Mouse (Mus musculus) embryonic facial prominence, embryonic 14.5 days (tissue): Measurements from ENCODE around the gene Pld4. TPM values are rescaled to one million over a fixed set of nuclear protein-coding genes. Genes with fewer than 3 reads are reported as not detected.

Experiments used
- ATAC-seq: fragments of 200-750 bp; cut with Nextera tagmentation; 2 replicates; pipeline ENCODE4 v1.8.0; 2017; ENCODE audit warnings: low read depth, moderate number of reproducible peaks, moderate TSS enrichment
- DNase-seq: peaks from one replicate; pipeline ENCODE4 v3.0.0-alpha.2; 2015; ENCODE audit warnings: low spot score
- H3K27ac ChIP-seq: fragments of 300-500 bp; sonication (generic); replicated peaks from 2 replicates; pipeline ENCODE4 v1.5.1; 2014; ENCODE audit warnings: low read depth, mild to moderate bottlenecking, low read length, moderate library complexity
- H3K27me3 ChIP-seq: fragments of 300-500 bp; sonication (generic); replicated peaks from 2 replicates; pipeline ENCODE4 v1.6.1; 2014; ENCODE audit warnings: low read length; ENCODE audit not compliant: control insufficient read depth, insufficient read depth
- H3K36me3 ChIP-seq: fragments of 300-500 bp; sonication (generic); 2 replicates; pipeline ENCODE4 v1.6.1; 2014; ENCODE audit warnings: low read length, mixed read lengths; ENCODE audit not compliant: control insufficient read depth, insufficient read depth
- H3K4me1 ChIP-seq: fragments of 300-500 bp; sonication (generic); 2 replicates; pipeline ENCODE4 v1.6.1; 2014; ENCODE audit warnings: antibody characterized with exemption, low read length; ENCODE audit not compliant: control insufficient read depth, insufficient read depth
- H3K4me2 ChIP-seq: fragments of 300-500 bp; sonication (generic); 2 replicates; pipeline ENCODE4 v1.6.1; 2014; ENCODE audit warnings: low read depth, mild to moderate bottlenecking, low read length, moderate library complexity, mixed read lengths
- H3K4me3 ChIP-seq: fragments of 300-500 bp; sonication (generic); 2 replicates; pipeline ENCODE4 v1.5.1; 2014; ENCODE audit warnings: low read depth, mild to moderate bottlenecking, low read length
- H3K9ac ChIP-seq: fragments of 300-500 bp; sonication (generic); 2 replicates; pipeline ENCODE4 v1.6.1; 2014; ENCODE audit warnings: low read depth, mild to moderate bottlenecking, low read length, moderate library complexity, mixed read lengths
- H3K9me3 ChIP-seq: fragments of 300-500 bp; sonication (generic); 2 replicates; pipeline ENCODE4 v1.6.1; 2016; ENCODE audit warnings: low read length; ENCODE audit not compliant: control insufficient read depth
- WGBS: fragments of 180-500 bp; shearing (Covaris S2); extraction: QIAGEN DNeasy Blood & Tissue Kit; methylation state at CpG from one replicate; pipeline ENCODE4 v1.1.7; 2014; 5-methylcytosine and 5-hydroxymethylcytosine counted together
- polyA plus RNA-seq: library from polyadenylated mRNA; unstranded; fragments of >200 nt; fragmentation: Nextera tagmentation; extraction: Ambion mirVana; gene quantifications from 2 replicates; pipeline ENCODE4 v1.2.1, GENCODE M21; 2014

Pld4 gene
- polyA plus RNA-seq: 12.8 and 13.0 TPM in 2 replicates

DNA sequence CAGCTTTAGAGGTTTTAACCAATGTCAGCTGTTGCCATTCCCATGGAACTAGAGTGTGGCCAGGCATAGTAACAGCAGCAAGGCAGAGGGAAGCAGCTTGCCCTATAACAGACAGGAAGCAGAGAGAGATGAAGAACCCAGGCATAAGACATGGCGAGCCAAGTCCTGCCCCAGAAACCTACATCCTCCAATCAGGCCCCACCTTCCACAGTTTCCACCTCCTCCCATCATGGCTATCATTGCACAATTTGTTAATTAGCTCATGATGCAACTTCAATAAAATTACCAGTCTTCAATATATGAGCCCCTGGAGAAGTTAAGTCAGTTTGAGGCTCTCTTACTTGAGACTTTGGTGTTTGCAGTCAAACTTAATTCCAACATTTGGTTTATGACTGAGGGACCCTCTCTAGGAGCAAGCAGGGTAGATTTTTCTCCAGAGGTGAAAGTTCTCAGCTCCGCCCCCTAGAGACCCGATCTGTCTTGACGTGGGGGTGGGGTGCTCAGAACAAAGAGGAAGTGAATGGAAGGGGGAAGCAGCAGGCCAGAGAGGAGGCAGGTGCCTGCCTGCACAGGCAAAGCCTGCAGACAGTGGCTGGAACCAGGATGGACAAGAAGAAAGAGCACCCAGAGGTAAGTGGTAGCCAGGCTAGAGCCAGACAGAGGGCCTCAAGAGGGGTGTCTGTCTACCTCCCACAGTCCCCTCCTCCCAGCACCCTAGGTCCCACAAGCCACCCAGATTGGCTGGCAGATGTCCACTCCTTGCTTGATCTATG, at the start of gene Pld4:
Gene Pld4 (plus strand): TSS at position 502 of the 773 bp plus-strand sequence.
- no peak for DNase-seq
- H3K4me2 ChIP-seq: no peak within 1 kb of the TSS
- WGBS: 40% methylated on average over 4 of the region's 4 CpGs
- no peak for ATAC-seq
- H3K36me3 ChIP-seq: no peaks in the 10 kb centered on the region
- no peak within 1 kb of the TSS for H3K4me3 ChIP-seq
- H3K27me3 ChIP-seq: no peaks in the 10 kb centered on the region
- H3K9me3 ChIP-seq: no peaks in the 10 kb centered on the region
- H3K27ac ChIP-seq: no peak within 1 kb of the TSS
- no peaks in the 10 kb centered on the region for H3K4me1 ChIP-seq
- H3K9ac ChIP-seq: no peak within 1 kb of the TSS

- Histone ChIP-seq H3K27ac (peak overlapping the region; percentile 58; the same call in 1 of the 2 replicates), H3K4me3 (no peak overlapping the region), H3K9ac (no peak overlapping the region), H3K9me3 (no peaks in the 10 kb centered on the region), H3K4me2 (no peak overlapping the region), H3K4me1 (no peaks in the 10 kb centered on the region), H3K27me3 (no peaks in the 10 kb centered on the region), H3K36me3 (no peaks in the 10 kb centered on the region)
- WGBS: 60% methylated on average over 3 of the region's 3 CpGs
- DNase-seq: peak; percentile 85
- ATAC-seq: peak; percentile 50
These were observed 46.5 kb upstream of the Pld4 start for GRCm38 (mm10) chr12:112713984-112714383.

DNA sequence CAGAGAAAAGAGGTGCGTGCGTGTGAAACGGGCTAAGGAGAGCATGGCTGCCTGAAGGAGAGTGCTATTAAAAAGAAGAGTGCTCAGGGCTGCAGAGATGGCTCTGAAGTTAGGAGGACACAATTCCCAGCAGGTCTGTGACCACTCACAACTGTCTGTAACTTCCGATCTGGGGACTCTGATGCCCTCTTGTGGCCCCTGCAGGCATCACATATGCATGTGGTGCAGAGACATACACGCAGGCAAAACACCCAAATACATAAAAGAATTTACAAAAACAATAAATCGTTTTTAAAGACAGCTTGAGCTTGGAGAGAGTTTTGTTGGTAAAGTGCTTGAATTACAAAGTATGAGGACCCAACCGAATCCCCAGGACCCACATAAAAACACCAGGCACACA, 43.3 kb upstream of the Pld4 start:
- Histone ChIP-seq H3K4me3 (no peak overlapping the region), H3K4me1 (0 out of 2 replicates have a peak, but pooled peaks cover 7% of the 10 kb centered on the region), H3K27me3 (0 out of 2 replicates have a peak, but pooled peaks cover 5% of the 10 kb centered on the region), H3K27ac (no peak overlapping the region), H3K9ac (no peak overlapping the region), H3K4me2 (no peak overlapping the region), H3K9me3 (no peaks in the 10 kb centered on the region), H3K36me3 (no peaks in the 10 kb centered on the region)
- ATAC-seq: no peak
- 28% methylated on average over 7 of the region's 7 CpGs for WGBS
- DNase-seq: no peak

GRCm38 (mm10) chr12:112718995-112719394, 41.5 kb upstream of the Pld4 start:
- no peaks in the 10 kb centered on the region for H3K9me3 ChIP-seq
- no peak overlapping the region for H3K9ac ChIP-seq
- no peak overlapping the region for H3K4me3 ChIP-seq
- no peak overlapping the region for H3K27ac ChIP-seq
- no peak for ATAC-seq
- 0 out of 2 replicates have a peak, but pooled peaks cover 5% of the 10 kb centered on the region for H3K27me3 ChIP-seq
- no peak overlapping the region for H3K4me2 ChIP-seq
- H3K36me3 ChIP-seq: no peaks in the 10 kb centered on the region
- no peak for DNase-seq
- H3K4me1 ChIP-seq: peaks cover 19% of the 10 kb centered on the region
- 65% methylated on average over 5 of the region's 5 CpGs for WGBS

GRCm38 (mm10) chr12:112720216-112720615, 40.2 kb upstream of the Pld4 start, which contains the start of gene Cep170b:
Cep170b (plus strand) TSS chr12:112720455.
- H3K36me3 ChIP-seq: 0 out of 2 replicates have a peak, but pooled peaks cover 5% of the 10 kb centered on the region
- no peak for DNase-seq
- H3K27ac ChIP-seq: peak within 1 kb of the TSS; percentile 82; the same call in 1 of the 2 replicates
- peak within 1 kb of the TSS; percentile 89; the same call in 1 of the 2 replicates for H3K9ac ChIP-seq
- peak within 1 kb of the TSS; percentile 88 for H3K4me2 ChIP-seq
- 0 out of 2 replicates have a peak, but pooled peaks cover 5% of the 10 kb centered on the region for H3K27me3 ChIP-seq
- H3K4me1 ChIP-seq: peaks cover 24% of the 10 kb centered on the region
- H3K4me3 ChIP-seq: peak within 1 kb of the TSS; percentile 85
- no peak for ATAC-seq
- WGBS: 71% methylated on average over 6 of the region's 6 CpGs
- no peaks in the 10 kb centered on the region for H3K9me3 ChIP-seq

DNA sequence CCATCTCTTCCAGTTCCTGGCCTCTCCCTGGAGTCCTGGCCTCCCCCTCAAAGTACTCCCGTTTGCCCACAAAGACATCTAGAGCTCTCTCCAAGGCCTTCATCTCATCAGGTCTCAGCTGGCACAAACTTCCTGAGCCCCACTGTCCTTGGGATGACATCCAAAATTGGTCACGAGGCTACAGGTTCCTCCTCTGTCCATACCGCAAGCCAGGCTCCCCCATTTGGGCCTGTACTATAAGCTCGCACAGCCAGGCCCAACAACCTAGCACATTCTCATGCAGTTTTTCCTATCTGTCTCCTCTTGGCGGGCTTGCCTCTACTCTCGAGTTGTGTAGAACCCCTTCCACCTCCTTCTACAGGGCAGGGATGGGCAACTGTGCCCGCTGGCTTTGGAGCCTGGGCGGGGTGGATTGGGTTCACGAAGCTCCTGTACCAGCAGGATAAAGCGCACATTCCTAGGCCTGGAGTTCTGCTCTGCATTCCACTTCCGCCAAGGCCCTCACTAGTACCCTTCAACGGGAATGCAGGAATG, 39.5 kb upstream of the Pld4 start:
- DNase-seq: no peak
- H3K4me2 ChIP-seq: peak overlapping the region; percentile 88
- no peaks in the 10 kb centered on the region for H3K9me3 ChIP-seq
- peak overlapping the region; percentile 82; the same call in 1 of the 2 replicates for H3K27ac ChIP-seq
- peaks cover 12% of the 10 kb centered on the region; the same call in 1 of the 2 replicates for H3K36me3 ChIP-seq
- H3K4me1 ChIP-seq: peaks cover 24% of the 10 kb centered on the region
- H3K4me3 ChIP-seq: peak overlapping the region; percentile 85
- peak overlapping the region; percentile 89; the same call in 1 of the 2 replicates for H3K9ac ChIP-seq
- 32% methylated on average over 12 of the region's 12 CpGs for WGBS
- H3K27me3 ChIP-seq: 0 out of 2 replicates have a peak, but pooled peaks cover 5% of the 10 kb centered on the region
- ATAC-seq: no peak

DNA sequence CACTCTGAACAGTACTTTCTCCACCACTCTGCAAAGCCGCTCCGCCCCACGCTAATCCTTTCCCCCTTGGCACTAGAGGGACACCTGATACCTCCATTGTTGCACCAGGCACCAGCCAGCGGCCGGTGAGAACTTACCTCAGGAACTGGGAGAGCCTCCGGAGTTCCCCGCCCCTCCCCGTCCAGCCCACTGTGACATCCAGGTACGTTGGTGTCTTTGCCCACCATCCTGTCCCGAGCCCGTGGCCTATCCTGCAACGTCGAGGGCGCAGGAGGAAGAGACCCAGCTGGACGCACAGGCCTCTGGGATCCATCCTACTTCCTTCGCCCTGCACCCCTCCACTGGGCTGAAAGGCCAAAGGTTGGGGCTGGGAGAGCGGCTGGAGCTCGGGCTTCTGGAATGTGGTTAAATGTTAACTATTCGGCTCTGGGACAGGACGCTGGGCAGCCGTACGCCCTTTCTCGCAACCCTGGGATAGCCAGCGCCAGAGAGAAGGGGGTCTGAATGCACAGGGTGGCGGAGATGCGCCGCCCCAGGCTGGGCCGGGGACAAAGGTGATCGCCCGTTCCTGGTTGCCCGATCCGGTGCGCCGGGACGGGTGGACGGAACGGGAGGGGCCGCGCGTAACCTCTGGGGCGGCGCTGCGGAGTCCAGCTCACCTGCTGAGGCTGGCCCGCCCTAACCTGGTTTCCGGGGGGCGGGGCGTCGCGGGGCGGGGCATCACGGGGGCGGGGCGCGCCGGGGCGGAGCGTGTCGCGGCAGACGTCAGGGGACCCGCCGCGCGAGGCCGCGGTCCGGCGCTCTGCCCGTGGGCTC, 38.8 kb upstream of the Pld4 start:
- peak; percentile 86 for DNase-seq
- Histone ChIP-seq H3K36me3 (peaks cover 15% of the 10 kb centered on the region; the same call in 1 of the 2 replicates), H3K27ac (peak overlapping the region; percentile 82), H3K27me3 (0 out of 2 replicates have a peak, but pooled peaks cover 5% of the 10 kb centered on the region), H3K4me3 (peak overlapping the region; percentile 85), H3K4me2 (peak overlapping the region; percentile 88), H3K9ac (peak overlapping the region; percentile 89), H3K9me3 (no peaks in the 10 kb centered on the region), H3K4me1 (peaks cover 24% of the 10 kb centered on the region)
- ATAC-seq: peak; percentile 80
- WGBS: 3% methylated on average over 37 of the region's 69 CpGs
